Mouse (Mus musculus) hindbrain, postnatal 0 days (tissue): ENCODE data around the gene Hdhd5. TPM values are rescaled to one million over a fixed set of nuclear protein-coding genes. Genes with fewer than 3 reads are reported as not detected.
A peak's percentile ranks its signal among the peaks of the same experiment; 100 is the strongest.

Experiments used
- ATAC-seq: fragments of 200-750 bp; cut with Nextera tagmentation; 2 replicates; pipeline ENCODE4 v1.8.0; 2017; ENCODE audit warnings: mild to moderate bottlenecking, moderate TSS enrichment, moderate library complexity
- DNase-seq: peaks from one replicate; pipeline ENCODE4 v3.0.0-alpha.2; 2015; ENCODE audit warnings: low spot score
- H3K27ac ChIP-seq: fragments of 300-500 bp; sonication (generic); 2 replicates; pipeline ENCODE4 v1.5.1; 2014; ENCODE audit warnings: mild to moderate bottlenecking
- H3K27me3 ChIP-seq: fragments of 300-500 bp; sonication (generic); 2 replicates; pipeline ENCODE4 v1.6.1; 2014; ENCODE audit warnings: low read length, mixed read lengths; ENCODE audit not compliant: insufficient read depth
- H3K36me3 ChIP-seq: fragments of 300-500 bp; sonication (generic); 2 replicates; pipeline ENCODE4 v1.6.1; 2014; ENCODE audit warnings: low read length, mixed read lengths; ENCODE audit not compliant: insufficient read depth
- H3K4me1 ChIP-seq: fragments of 300-500 bp; sonication (generic); 2 replicates; pipeline ENCODE4 v1.6.1; 2014; ENCODE audit warnings: antibody characterized with exemption, low read length, mixed read lengths; ENCODE audit not compliant: insufficient read depth
- H3K4me2 ChIP-seq: fragments of 300-500 bp; sonication (generic); 2 replicates; pipeline ENCODE4 v1.6.1; 2014; ENCODE audit warnings: low read depth, mild to moderate bottlenecking, low read length, moderate library complexity, mixed read lengths
- H3K4me3 ChIP-seq: fragments of 300-500 bp; sonication (generic); 2 replicates; pipeline ENCODE4 v1.5.1; 2014; ENCODE audit warnings: low read length
- H3K9ac ChIP-seq: fragments of 300-500 bp; sonication (generic); replicated peaks from 2 replicates; pipeline ENCODE4 v1.6.1; 2014; ENCODE audit warnings: mild to moderate bottlenecking, low read length, moderate library complexity, mixed read lengths
- H3K9me3 ChIP-seq: fragments of 300-500 bp; sonication (generic); 2 replicates; pipeline ENCODE4 v1.6.1; 2016; ENCODE audit warnings: low read length, mixed read lengths
- CTCF ChIP-seq: IDR thresholded peaks from 2 replicates; pipeline ENCODE4 v1.5.1; 2016; ENCODE audit warnings: antibody characterized with exemption, control low read depth, low read depth
- WGBS: fragments of 180-500 bp; shearing (Covaris S2); extraction: QIAGEN DNeasy Blood & Tissue Kit; methylation state at CpG from one replicate; pipeline ENCODE4 v1.1.7; 2014; 5-methylcytosine and 5-hydroxymethylcytosine counted together
- polyA plus RNA-seq: library from polyadenylated mRNA; unstranded; fragments of >200 nt; fragmentation: Nextera tagmentation; extraction: Ambion mirVana; gene quantifications from 2 replicates; pipeline ENCODE4 v1.2.1, GENCODE M21; 2015
- total RNA-seq: library from RNA; depleted of rRNA; stranded (reverse); fragments of >200 nt; gene quantifications from 2 replicates; pipeline ENCODE4 v1.2.3, GENCODE M21; 2014

Gene Hdhd5
- total and polyA plus RNA-seq, 2 experiments from 2014 or later = 19.1 to 38.9 TPM

DNA sequence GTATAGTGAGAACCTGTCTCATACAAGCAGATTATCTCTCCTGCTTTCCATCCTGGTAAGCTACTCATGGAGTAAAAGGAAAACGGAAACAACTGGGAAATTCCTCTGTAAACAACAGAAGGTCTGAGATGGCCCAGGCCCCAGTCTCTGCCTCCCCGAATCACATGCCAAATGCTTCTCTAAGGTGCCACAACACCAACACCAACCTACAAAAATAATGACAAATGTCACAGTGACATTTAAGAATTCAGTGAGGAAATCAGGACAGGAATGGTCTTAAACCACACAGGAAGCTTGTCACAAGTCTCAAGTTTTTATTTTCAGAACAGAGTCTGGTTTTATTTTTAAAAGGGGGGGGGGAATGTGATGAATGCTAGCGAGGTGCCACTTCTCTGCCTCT lies 42.5 kb downstream of the Hdhd5 start:
- no peak overlapping the region for H3K9ac ChIP-seq
- no peaks in the 10 kb centered on the region for H3K27me3 ChIP-seq
- peaks cover 23% of the 10 kb centered on the region for H3K4me1 ChIP-seq
- DNase-seq (no peak), ATAC-seq (no peak)
- H3K9me3 ChIP-seq = no peaks in the 10 kb centered on the region
- no peaks in the 10 kb centered on the region for H3K36me3 ChIP-seq
- no peak for TF ChIP-seq CTCF
- no peak overlapping the region for H3K27ac ChIP-seq
- 76% methylated on average over 3 of the region's 3 CpGs for WGBS
- H3K4me3 ChIP-seq = no peak overlapping the region
- H3K4me2 ChIP-seq = no peak overlapping the region

DNA sequence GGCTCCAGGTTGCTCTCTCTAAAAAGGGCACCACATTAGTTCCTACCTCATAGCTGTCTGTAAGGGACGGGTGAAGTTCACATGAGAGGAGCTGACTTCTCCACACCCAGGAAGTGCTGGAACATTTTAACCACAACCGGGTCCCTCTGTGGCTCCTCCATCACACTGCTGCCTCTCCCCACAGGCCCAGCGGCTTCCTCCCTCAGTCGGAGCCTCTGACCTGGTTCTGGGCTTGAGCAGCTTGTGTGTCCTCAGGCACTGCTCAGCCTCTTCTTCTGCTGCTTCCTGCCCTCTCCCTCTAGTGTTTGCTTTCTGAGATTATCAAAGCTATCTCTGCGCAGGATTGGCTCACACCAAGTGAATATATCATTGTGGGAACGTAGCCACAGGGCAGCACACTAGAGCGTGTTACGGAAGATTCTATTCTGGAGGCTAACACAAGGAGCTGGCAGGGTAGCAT lies 45.0 kb downstream of the Hdhd5 start:
- 49% methylated on average over 8 of the region's 8 CpGs for WGBS
- ATAC-seq (peak; percentile 13; the same call in 1 of the 2 replicates), DNase-seq (no peak)
- Histone ChIP-seq H3K9me3 (no peaks in the 10 kb centered on the region), H3K36me3 (peaks cover 5% of the 10 kb centered on the region; the same call in 1 of the 2 replicates), H3K4me3 (no peak overlapping the region), H3K27ac (no peak overlapping the region), H3K4me2 (no peak overlapping the region), H3K4me1 (peaks cover 14% of the 10 kb centered on the region; the same call in 1 of the 2 replicates), H3K9ac (no peak overlapping the region), H3K27me3 (no peaks in the 10 kb centered on the region)
- peak; percentile 42 for TF ChIP-seq CTCF

DNA sequence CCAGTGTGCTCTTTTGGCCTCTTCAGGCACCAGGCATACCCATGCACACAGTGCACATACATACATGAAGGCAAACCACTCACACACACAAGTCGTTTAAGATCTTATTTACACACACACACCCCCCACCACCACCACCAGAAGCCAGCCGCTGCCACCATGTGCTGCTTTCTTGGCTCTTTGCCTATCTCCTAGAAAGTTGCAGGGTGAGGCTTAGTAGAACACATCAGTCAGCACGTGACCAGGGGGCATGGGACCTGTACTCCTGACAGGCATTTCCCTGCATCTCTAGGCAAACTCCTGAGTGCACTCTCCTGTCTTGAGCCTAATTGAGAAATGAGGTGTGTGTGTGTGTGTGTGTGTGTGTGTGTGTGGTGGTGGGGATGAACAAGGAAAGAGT lies 46.1 kb downstream of the Hdhd5 start:
- ATAC-seq = no peak

DNA sequence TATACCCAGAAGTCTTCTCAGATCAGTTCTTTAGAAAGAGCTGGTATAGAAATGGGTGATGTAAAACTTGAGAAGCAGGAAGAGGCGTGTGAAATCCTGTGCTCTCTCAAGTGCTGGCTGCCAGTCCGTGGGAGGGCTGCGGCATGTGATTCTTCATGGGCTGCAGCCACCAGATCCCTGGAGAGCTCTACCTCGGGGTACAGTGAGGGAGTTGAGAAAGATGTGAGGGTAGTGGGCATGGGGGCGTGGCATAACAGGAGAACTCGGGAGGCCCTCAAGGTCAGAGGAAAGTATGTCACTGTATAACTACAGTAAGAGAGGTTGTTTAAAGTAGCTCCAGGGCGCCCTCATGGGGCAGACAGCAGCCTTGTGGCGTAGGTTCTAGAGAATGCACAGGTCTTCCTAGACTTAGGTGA lies 47.9 kb downstream of the Hdhd5 start:
- H3K27me3 ChIP-seq = no peaks in the 10 kb centered on the region
- 35% methylated on average over 8 of the region's 8 CpGs for WGBS
- no peak overlapping the region for H3K9ac ChIP-seq
- peak; percentile 59 for TF ChIP-seq CTCF
- ATAC-seq = no peak
- no peak overlapping the region for H3K4me2 ChIP-seq
- no peak overlapping the region for H3K27ac ChIP-seq
- DNase-seq = peak; percentile 53
- H3K4me1 ChIP-seq = no peaks in the 10 kb centered on the region
- H3K4me3 ChIP-seq = no peak overlapping the region
- no peaks in the 10 kb centered on the region for H3K9me3 ChIP-seq
- H3K36me3 ChIP-seq = peaks cover 5% of the 10 kb centered on the region; the same call in 1 of the 2 replicates

More for the DNA sequence above, 46.1 kb downstream of the Hdhd5 start:
- Histone ChIP-seq H3K4me3 (no peak overlapping the region), H3K27me3 (no peaks in the 10 kb centered on the region), H3K27ac (no peak overlapping the region), H3K4me2 (no peak overlapping the region), H3K4me1 (peaks cover 6% of the 10 kb centered on the region; the same call in 1 of the 2 replicates), H3K9ac (no peak overlapping the region), H3K9me3 (no peaks in the 10 kb centered on the region), H3K36me3 (peaks cover 5% of the 10 kb centered on the region; the same call in 1 of the 2 replicates)
- no peak for DNase-seq
- TF ChIP-seq CTCF = no peak
- 46% methylated on average over 3 of the region's 3 CpGs for WGBS

DNA sequence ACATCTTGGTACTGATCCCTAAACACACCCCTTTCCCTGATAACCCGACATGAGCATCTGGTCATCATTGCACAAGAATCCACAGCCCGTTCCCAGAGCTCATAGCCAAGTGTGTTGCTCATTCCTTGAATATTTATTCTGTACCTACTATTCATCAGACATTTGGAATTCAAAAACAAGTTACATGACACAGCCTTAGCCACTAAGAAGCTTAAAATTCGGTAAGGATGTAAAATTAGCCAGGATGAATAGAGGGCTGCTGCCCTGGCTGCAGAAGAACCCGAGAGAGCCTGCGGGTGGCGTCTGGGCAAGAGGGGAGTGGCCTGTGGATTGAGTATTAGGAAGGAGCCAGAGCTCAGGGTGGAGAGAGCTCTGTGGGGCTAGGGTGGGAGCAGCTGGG lies 48.4 kb downstream of the Hdhd5 start:
- H3K36me3 ChIP-seq = peaks cover 5% of the 10 kb centered on the region; the same call in 1 of the 2 replicates
- no peaks in the 10 kb centered on the region for H3K27me3 ChIP-seq
- H3K9ac ChIP-seq = no peak overlapping the region
- H3K4me1 ChIP-seq = no peaks in the 10 kb centered on the region
- ATAC-seq (no peak), DNase-seq (no peak)
- WGBS = 40% methylated on average over 6 of the region's 6 CpGs
- no peaks in the 10 kb centered on the region for H3K9me3 ChIP-seq
- H3K4me3 ChIP-seq = no peak overlapping the region
- TF ChIP-seq CTCF = no peak
- H3K4me2 ChIP-seq = no peak overlapping the region
- H3K27ac ChIP-seq = no peak overlapping the region

DNA sequence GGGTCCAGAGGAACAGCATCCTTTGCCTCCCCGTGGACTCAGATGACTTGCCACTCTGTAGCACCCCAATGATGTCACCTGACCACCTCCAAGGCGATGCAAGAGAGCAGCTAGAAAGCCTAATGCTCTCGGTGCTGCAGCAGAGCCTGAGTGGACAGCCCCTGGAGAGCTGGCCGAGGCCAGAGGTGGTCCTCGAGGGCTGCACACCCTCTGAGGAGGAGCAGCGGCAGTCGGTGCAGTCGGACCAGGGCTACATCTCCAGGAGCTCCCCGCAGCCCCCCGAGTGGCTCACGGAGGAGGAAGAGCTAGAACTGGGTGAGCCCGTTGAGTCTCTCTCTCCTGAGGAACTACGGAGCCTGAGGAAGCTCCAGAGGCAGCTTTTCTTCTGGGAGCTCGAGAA lies 49.1 kb downstream of the Hdhd5 start:
- H3K4me3 ChIP-seq = no peak overlapping the region
- no peak overlapping the region for H3K9ac ChIP-seq
- H3K9me3 ChIP-seq = no peaks in the 10 kb centered on the region
- no peak overlapping the region for H3K27ac ChIP-seq
- ATAC-seq = no peak
- H3K36me3 ChIP-seq = peaks cover 5% of the 10 kb centered on the region; the same call in 1 of the 2 replicates
- no peaks in the 10 kb centered on the region for H3K27me3 ChIP-seq
- H3K4me2 ChIP-seq = no peak overlapping the region
- H3K4me1 ChIP-seq = no peaks in the 10 kb centered on the region
- TF ChIP-seq CTCF = no peak
- WGBS = 93% methylated on average over 14 of the region's 14 CpGs
- no peak for DNase-seq

DNA sequence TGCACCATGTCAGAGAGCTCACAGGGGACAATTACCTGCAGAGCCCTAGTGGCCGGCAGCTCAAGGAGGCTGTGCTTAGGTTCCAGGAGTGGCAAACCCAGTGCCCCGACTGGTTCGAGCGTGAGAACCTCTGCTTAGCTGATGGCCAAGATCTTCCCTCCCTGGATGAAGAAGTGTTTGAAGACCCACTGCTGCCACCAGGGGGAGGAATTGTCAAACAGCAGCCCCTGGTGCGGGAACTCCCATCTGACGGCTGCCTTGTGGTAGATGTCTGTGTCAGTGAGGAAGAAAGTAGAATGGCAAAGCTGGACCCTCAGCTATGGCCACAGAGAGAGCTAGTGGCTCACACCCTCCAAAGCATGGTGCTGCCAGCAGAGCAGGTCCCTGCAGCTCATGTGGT lies 49.6 kb downstream of the Hdhd5 start:
- DNase-seq (no peak), ATAC-seq (no peak)
- Histone ChIP-seq H3K27ac (no peak overlapping the region), H3K36me3 (peaks cover 5% of the 10 kb centered on the region; the same call in 1 of the 2 replicates), H3K9ac (no peak overlapping the region), H3K27me3 (no peaks in the 10 kb centered on the region), H3K4me1 (no peaks in the 10 kb centered on the region), H3K4me3 (no peak overlapping the region), H3K9me3 (no peaks in the 10 kb centered on the region), H3K4me2 (no peak overlapping the region)
- 92% methylated on average over 6 of the region's 6 CpGs for WGBS
- TF ChIP-seq CTCF = peak; percentile 47
